Mouse (Mus musculus) intestine, embryonic 16.5 days (tissue): ENCODE results near the gene Triobp. TPM values are rescaled to one million over a fixed set of nuclear protein-coding genes. Genes with fewer than 3 reads are reported as not detected.

Source experiments
- ATAC-seq: fragments of 200-750 bp; cut with Nextera tagmentation; 2 replicates; pipeline ENCODE4 v1.8.0; 2017; ENCODE audit warnings: moderate TSS enrichment, moderate library complexity
- H3K27ac ChIP-seq: fragments of 300-500 bp; sonication (generic); 2 replicates; pipeline ENCODE4 v1.5.1; 2014; ENCODE audit warnings: mild to moderate bottlenecking, low read length
- H3K27me3 ChIP-seq: fragments of 300-500 bp; sonication (generic); replicated peaks from 2 replicates; pipeline ENCODE4 v1.6.1; 2014; ENCODE audit warnings: low read length, control low read depth, mixed read lengths; ENCODE audit not compliant: control insufficient read depth, insufficient read depth
- H3K36me3 ChIP-seq: fragments of 300-500 bp; sonication (generic); 2 replicates; pipeline ENCODE4 v1.6.1; 2014; ENCODE audit warnings: low read length, control low read depth; ENCODE audit not compliant: control insufficient read depth, insufficient read depth
- H3K4me1 ChIP-seq: fragments of 300-500 bp; sonication (generic); 2 replicates; pipeline ENCODE4 v1.6.1; 2014; ENCODE audit warnings: low read length, control low read depth, mixed read lengths; ENCODE audit not compliant: control insufficient read depth, insufficient read depth
- H3K4me2 ChIP-seq: fragments of 300-500 bp; sonication (generic); 2 replicates; pipeline ENCODE4 v1.6.1; 2014; ENCODE audit warnings: low read depth, low read length, control low read depth
- H3K4me3 ChIP-seq: fragments of 300-500 bp; sonication (generic); 2 replicates; pipeline ENCODE4 v1.5.1; 2014; ENCODE audit warnings: mild to moderate bottlenecking, low read length
- H3K9ac ChIP-seq: fragments of 300-500 bp; sonication (generic); 2 replicates; pipeline ENCODE4 v1.6.1; 2014; ENCODE audit warnings: low read depth, low read length
- H3K9me3 ChIP-seq: fragments of 300-500 bp; sonication (generic); 2 replicates; pipeline ENCODE4 v1.6.1; 2016; ENCODE audit warnings: low read length, control low read depth; ENCODE audit not compliant: control insufficient read depth
- WGBS: fragments of 180-500 bp; shearing (Covaris S2); extraction: QIAGEN DNeasy Blood & Tissue Kit; methylation state at CpG from one replicate; pipeline ENCODE4 v1.1.7; 2014; 5-methylcytosine and 5-hydroxymethylcytosine counted together
- polyA plus RNA-seq: library from polyadenylated mRNA; unstranded; fragments of >200 nt; fragmentation: Nextera tagmentation; extraction: Ambion mirVana; gene quantifications from 2 replicates; pipeline ENCODE4 v1.2.1, GENCODE M21; 2015

Gene Triobp
- polyA plus RNA-seq, 1 experiment from 2014 or later = 54.3 TPM

GRCm38 (mm10) chr15:78922700-78923099 lies 24.8 kb upstream of the Triobp start:
- H3K4me1 ChIP-seq = peaks cover 23% of the 10 kb centered on the region
- no peak overlapping the region for H3K9ac ChIP-seq
- H3K4me2 ChIP-seq = no peak overlapping the region
- 85% methylated on average over 7 of the region's 7 CpGs for WGBS
- H3K9me3 ChIP-seq = no peaks in the 10 kb centered on the region
- no peaks in the 10 kb centered on the region for H3K36me3 ChIP-seq
- no peak overlapping the region for H3K27ac ChIP-seq
- no peaks in the 10 kb centered on the region for H3K27me3 ChIP-seq
- ATAC-seq = no peak
- no peak overlapping the region for H3K4me3 ChIP-seq

DNA sequence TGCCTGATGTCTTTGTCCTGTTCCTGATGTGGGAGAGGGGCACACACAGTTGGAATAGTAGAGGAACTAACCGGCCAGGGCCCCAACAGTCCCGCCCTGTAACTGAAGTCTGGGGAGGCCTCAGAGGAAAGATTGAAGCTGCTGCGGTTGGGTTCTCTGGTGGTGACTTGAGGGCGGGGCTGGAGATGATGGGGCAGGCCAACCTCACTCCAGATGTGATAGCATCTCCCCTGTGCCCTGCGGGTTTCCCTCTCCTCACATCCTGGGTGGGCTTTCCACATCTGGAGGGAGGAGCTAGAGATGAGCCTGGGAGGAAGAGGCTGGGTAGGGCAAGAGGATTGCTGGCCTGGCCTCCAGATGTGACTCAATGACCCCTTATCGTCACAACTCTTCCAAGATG lies 23.9 kb upstream of the Triobp start:
- H3K36me3 ChIP-seq = no peaks in the 10 kb centered on the region
- no peaks in the 10 kb centered on the region for H3K27me3 ChIP-seq
- H3K4me3 ChIP-seq = no peak overlapping the region
- no peak for ATAC-seq
- H3K4me1 ChIP-seq = peaks cover 28% of the 10 kb centered on the region
- no peak overlapping the region for H3K27ac ChIP-seq
- whole genome bisulfite sequencing = 55% methylated on average over 6 of the region's 6 CpGs
- no peaks in the 10 kb centered on the region for H3K9me3 ChIP-seq
- no peak overlapping the region for H3K4me2 ChIP-seq
- 0 out of 2 replicates have a peak overlapping the region, but pooled peaks have one; percentile 31 for H3K9ac ChIP-seq

GRCm38 (mm10) chr15:78925129-78925528 lies 22.4 kb upstream of the Triobp start:
- Histone ChIP-seq H3K9me3 (no peaks in the 10 kb centered on the region), H3K27ac (peak overlapping the region; percentile 94), H3K4me2 (no peak overlapping the region), H3K9ac (peak overlapping the region; percentile 60; the same call in 1 of the 2 replicates), H3K36me3 (peaks cover 6% of the 10 kb centered on the region; the same call in 1 of the 2 replicates), H3K27me3 (no peaks in the 10 kb centered on the region), H3K4me1 (peaks cover 29% of the 10 kb centered on the region), H3K4me3 (no peak overlapping the region)
- no peak for ATAC-seq
- WGBS = 46% methylated on average over 8 of the region's 8 CpGs

- peaks cover 29% of the 10 kb centered on the region for H3K4me1 ChIP-seq
- H3K4me2 ChIP-seq = peak within 1 kb of the TSS; percentile 88
- no peaks in the 10 kb centered on the region for H3K9me3 ChIP-seq
- peaks cover 8% of the 10 kb centered on the region; the same call in 1 of the 2 replicates for H3K36me3 ChIP-seq
- no peaks in the 10 kb centered on the region for H3K27me3 ChIP-seq
- ATAC-seq = peak; percentile 80
- H3K9ac ChIP-seq = peak within 1 kb of the TSS; percentile 73
- H3K4me3 ChIP-seq = peak within 1 kb of the TSS; percentile 56
- H3K27ac ChIP-seq = peak within 1 kb of the TSS; percentile 94
- WGBS = 5% methylated on average over 20 of the region's 20 CpGs
Measured at GRCm38 (mm10) chr15:78926021-78926919, 21.3 kb upstream of the Triobp start, which contains the start of gene Lgals1. TSS of gene Lgals1 (plus strand) at chr15:78926725.

- peak overlapping the region; percentile 88 for H3K4me2 ChIP-seq
- H3K36me3 ChIP-seq = peaks cover 8% of the 10 kb centered on the region; the same call in 1 of the 2 replicates
- peaks cover 29% of the 10 kb centered on the region for H3K4me1 ChIP-seq
- H3K4me3 ChIP-seq = peak overlapping the region; percentile 56
- H3K27me3 ChIP-seq = no peaks in the 10 kb centered on the region
- peak overlapping the region; percentile 73 for H3K9ac ChIP-seq
- WGBS = 20% methylated on average over 15 of the region's 15 CpGs
- H3K27ac ChIP-seq = peak overlapping the region; percentile 94
- ATAC-seq = no peak
- H3K9me3 ChIP-seq = no peaks in the 10 kb centered on the region
Measured at GRCm38 (mm10) chr15:78927021-78927787, 20.3 kb upstream of the Triobp start.

DNA sequence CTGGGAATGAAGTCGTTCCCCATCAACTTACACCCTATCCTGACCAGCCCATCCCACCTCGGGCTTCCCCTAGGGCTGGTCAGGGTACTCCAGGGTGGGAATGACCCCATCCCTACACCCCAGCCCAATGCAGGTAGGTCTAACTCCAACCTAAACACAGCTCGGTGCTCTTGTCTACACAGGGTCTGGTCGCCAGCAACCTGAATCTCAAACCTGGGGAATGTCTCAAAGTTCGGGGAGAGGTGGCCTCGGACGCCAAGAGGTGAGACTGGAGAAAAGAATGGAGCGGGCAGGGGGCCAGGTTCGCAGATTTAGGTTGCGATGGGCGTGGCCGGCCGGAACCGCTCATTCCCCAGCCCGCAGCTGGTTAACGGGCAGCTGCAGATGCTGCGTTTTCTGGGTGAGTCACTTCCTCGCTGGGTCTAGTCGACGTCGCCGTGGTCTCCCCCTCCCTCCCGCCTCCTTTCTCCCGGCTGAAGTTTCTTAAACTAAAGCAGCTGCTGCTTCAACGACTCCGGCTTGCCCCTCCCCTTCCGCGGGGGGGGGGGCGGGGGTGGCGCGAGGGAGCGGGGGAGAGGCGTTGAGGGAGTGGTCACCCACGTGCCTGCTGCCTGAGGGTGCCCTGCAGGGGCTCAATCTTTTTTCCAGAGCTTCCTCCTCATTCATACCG lies 19.6 kb upstream of the Triobp start:
- peak overlapping the region; percentile 73 for H3K9ac ChIP-seq
- no peaks in the 10 kb centered on the region for H3K9me3 ChIP-seq
- H3K4me3 ChIP-seq = peak overlapping the region; percentile 56
- peaks cover 8% of the 10 kb centered on the region; the same call in 1 of the 2 replicates for H3K36me3 ChIP-seq
- H3K4me2 ChIP-seq = peak overlapping the region; percentile 88
- peak; percentile 47 for ATAC-seq
- peaks cover 29% of the 10 kb centered on the region for H3K4me1 ChIP-seq
- WGBS = 1% methylated on average over 28 of the region's 35 CpGs
- no peaks in the 10 kb centered on the region for H3K27me3 ChIP-seq
- peak overlapping the region; percentile 94 for H3K27ac ChIP-seq

GRCm38 (mm10) chr15:78928539-78928938 lies 19.0 kb upstream of the Triobp start:
- ATAC-seq = no peak
- no peaks in the 10 kb centered on the region for H3K27me3 ChIP-seq
- peak overlapping the region; percentile 73 for H3K9ac ChIP-seq
- 46% methylated on average over 8 of the region's 8 CpGs for WGBS
- peak overlapping the region; percentile 88 for H3K4me2 ChIP-seq
- no peaks in the 10 kb centered on the region for H3K9me3 ChIP-seq
- peak overlapping the region; percentile 54 for H3K27ac ChIP-seq
- H3K4me3 ChIP-seq = peak overlapping the region; percentile 56
- peaks cover 29% of the 10 kb centered on the region for H3K4me1 ChIP-seq
- H3K36me3 ChIP-seq = peaks cover 8% of the 10 kb centered on the region; the same call in 1 of the 2 replicates

DNA sequence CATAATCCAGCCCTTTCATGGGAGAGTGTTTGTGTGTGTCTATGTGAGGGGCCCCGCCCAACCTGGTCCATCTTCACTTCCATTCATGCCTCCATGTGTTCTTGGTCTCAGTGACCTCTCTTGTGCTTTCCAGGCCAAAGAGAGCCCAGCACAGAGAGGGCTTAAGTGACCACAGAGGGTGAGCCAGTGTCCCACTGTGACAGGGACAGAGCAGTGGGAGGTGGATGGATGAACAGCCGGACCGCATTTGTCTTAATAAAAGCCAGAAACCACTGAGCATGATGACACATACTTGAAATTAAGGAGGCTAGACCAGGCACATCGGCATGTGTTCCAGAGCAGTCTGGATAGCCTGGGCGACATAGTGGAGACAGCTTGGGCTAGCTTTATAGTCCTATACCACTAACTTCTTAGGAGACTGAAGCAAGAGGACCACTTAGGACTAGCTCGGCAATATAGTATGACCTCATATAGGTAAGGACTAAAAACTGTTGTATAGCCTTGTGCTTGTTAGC lies 17.3 kb upstream of the Triobp start:
- no peak overlapping the region for H3K4me3 ChIP-seq
- peaks cover 24% of the 10 kb centered on the region for H3K4me1 ChIP-seq
- no peak overlapping the region for H3K27ac ChIP-seq
- 90% methylated on average over 6 of the region's 6 CpGs for WGBS
- no peak overlapping the region for H3K9ac ChIP-seq
- no peak for ATAC-seq
- no peaks in the 10 kb centered on the region for H3K27me3 ChIP-seq
- no peak overlapping the region for H3K4me2 ChIP-seq
- no peaks in the 10 kb centered on the region for H3K9me3 ChIP-seq
- peaks cover 8% of the 10 kb centered on the region; the same call in 1 of the 2 replicates for H3K36me3 ChIP-seq
